Mouse (Mus musculus) adrenal gland, adult 2 months (tissue): ENCODE measurements around the gene Gm20403. TPM values are rescaled to one million over a fixed set of nuclear protein-coding genes. Genes with fewer than 3 reads are reported as not detected.

Source experiments
- polyA plus RNA-seq: library from polyadenylated mRNA; depleted of rRNA; stranded (reverse); fragments of >200 nt; gene quantifications from 2 replicates; pipeline ENCODE4 v1.2.3, GENCODE M21; 2012; rRNA removed
- total RNA-seq, 2 experiments: library from RNA; stranded (reverse); gene quantifications; 2 replicates each; pipeline ENCODE4 v1.2.3; 2021

Gene Gm20403
- total and polyA plus RNA-seq, 3 experiments: not detected

Other genes with a start within 250 kb of the Gm20403 start
- 10 to 100 TPM; 54.7 to 62.0 TPM for gene Snx6, start 190.8 kb downstream of the Gm20403 start, total RNA-seq
- gene Snx6, start 190.8 kb downstream of the Gm20403 start, polyA plus RNA-seq: 9.9 and 16.3 TPM in 2 replicates
- 100 to 1,000 TPM; 110 to 136 TPM for gene Cfl2, start 123.7 kb downstream of the Gm20403 start, total RNA-seq
- 1.8 and 3.6 TPM in 2 replicates for gene Cfl2, start 123.7 kb downstream of the Gm20403 start, polyA plus RNA-seq
- 10 to 100 TPM; 16.5 to 37.6 TPM for gene Baz1a, start 27.8 kb upstream of the Gm20403 start, total RNA-seq
- 0.44 and 1.4 TPM in 2 replicates for gene Baz1a, start 27.8 kb upstream of the Gm20403 start, polyA plus RNA-seq
- 10 to 100 TPM in 1 of 2 experiments, 1 to 10 TPM in 1; 8.9 to 11.6 TPM for gene 2700097O09Rik, start 93.6 kb upstream of the Gm20403 start, total RNA-seq
- 1.8 and 2.4 TPM in 2 replicates for gene 2700097O09Rik, start 93.6 kb upstream of the Gm20403 start, polyA plus RNA-seq
- gene Srp54a, start 93.7 kb upstream of the Gm20403 start, total RNA-seq: 100 to 1,000 TPM; 126 to 192 TPM
- 24.5 and 30.0 TPM in 2 replicates for gene Srp54a, start 93.7 kb upstream of the Gm20403 start, polyA plus RNA-seq
- gene Fam177a, start 137.9 kb upstream of the Gm20403 start, total RNA-seq: 10 to 100 TPM in 1 of 2 experiments, 1 to 10 TPM in 1; 4.9 to 10.1 TPM
- gene Fam177a, start 137.9 kb upstream of the Gm20403 start, polyA plus RNA-seq: 3.4 TPM in 2 replicates
- 10 to 100 TPM; 65.2 to 78.5 TPM for gene Srp54b, start 168.6 kb upstream of the Gm20403 start, total RNA-seq
- gene Srp54b, start 168.6 kb upstream of the Gm20403 start, polyA plus RNA-seq: 50.4 and 75.2 TPM in 2 replicates
- 1 to 10 TPM; 2.1 to 8.9 TPM for gene 1700047I17Rik2, start 213.1 kb upstream of the Gm20403 start, total RNA-seq
- not detected in 2 replicates for gene 1700047I17Rik2, start 213.1 kb upstream of the Gm20403 start, polyA plus RNA-seq
- gene Srp54c, start 243.6 kb upstream of the Gm20403 start, total RNA-seq: 10 to 100 TPM; 42.0 to 85.9 TPM
- gene Srp54c, start 243.6 kb upstream of the Gm20403 start, polyA plus RNA-seq: 4.1 and 8.5 TPM in 2 replicates